Mouse (Mus musculus) megakaryocyte-erythroid progenitor cell, adult 5-6 weeks (primary cell): Measurements from ENCODE around the gene Fam166b. TPM values are rescaled to one million over a fixed set of nuclear protein-coding genes. Genes with fewer than 3 reads are reported as not detected.

Experiments
- ATAC-seq: replicated peaks from 2 replicates; pipeline ENCODE4 v1.8.0; 2016; ENCODE audit warnings: mild to moderate bottlenecking, inconsistent platforms; ENCODE audit not compliant: severe bottlenecking, poor library complexity, low FRiP score, low TSS enrichment
- total RNA-seq, 2 experiments: library from RNA; stranded (forward) in 1 of 2; stranded (reverse) in 1 of 2; fragments of 200-1000, 215-1000 nt in 1 of 2; fragments of >200 nt in 1 of 2; fragmentation: Nextera tagmentation in 1 of 2; gene quantifications; 2 replicates each; pipeline ENCODE4 v1.2.3; 2014 to 2017

Fam166b gene
- total RNA-seq (2014; fragmentation: Nextera tagmentation) (not detected in 2 replicates), total RNA-seq (2017) (not detected in 2 replicates)

DNA sequence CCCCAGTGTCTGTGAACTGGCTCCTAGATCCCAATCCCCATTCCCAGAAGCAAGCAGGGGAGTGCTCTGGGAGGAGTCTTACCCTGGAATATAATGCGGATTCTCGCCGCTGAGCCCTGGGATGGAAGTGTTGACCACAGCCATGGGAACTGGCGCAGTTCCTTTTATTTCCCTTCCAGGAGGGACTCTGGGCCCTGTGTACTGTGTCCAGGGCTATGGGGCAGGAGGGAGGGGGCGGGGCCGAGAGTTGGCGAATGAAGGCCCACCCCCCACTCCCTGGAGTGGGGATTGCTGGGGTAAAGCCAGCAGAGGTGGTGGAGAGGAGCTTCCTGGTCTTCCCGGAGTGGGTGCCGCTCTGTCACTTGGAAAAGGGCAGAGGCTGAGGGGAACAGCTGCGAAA, at the start of gene Fam166b:
Fam166b (minus strand) TSS at position 189 of the 400 bp plus-strand sequence.
- no peak for ATAC-seq

DNA sequence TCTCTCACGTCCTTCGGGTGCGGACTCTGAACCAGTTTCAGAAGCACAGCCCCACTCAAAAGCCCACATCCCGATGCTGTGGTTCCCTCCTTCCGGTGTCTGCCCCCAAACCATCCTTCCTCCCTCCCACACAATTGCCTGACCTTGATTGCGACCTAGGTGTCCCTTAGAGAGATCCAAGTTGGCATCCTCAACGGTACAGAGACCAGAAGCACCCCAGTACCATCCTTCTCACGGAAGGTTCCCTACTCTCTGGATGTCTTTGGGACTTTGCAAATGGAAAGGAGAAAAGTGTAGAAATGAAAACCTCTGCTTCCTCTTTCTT, 49.6 kb upstream of the Fam166b start:
- peak; percentile 36; the same call in 1 of the 2 replicates for ATAC-seq

DNA sequence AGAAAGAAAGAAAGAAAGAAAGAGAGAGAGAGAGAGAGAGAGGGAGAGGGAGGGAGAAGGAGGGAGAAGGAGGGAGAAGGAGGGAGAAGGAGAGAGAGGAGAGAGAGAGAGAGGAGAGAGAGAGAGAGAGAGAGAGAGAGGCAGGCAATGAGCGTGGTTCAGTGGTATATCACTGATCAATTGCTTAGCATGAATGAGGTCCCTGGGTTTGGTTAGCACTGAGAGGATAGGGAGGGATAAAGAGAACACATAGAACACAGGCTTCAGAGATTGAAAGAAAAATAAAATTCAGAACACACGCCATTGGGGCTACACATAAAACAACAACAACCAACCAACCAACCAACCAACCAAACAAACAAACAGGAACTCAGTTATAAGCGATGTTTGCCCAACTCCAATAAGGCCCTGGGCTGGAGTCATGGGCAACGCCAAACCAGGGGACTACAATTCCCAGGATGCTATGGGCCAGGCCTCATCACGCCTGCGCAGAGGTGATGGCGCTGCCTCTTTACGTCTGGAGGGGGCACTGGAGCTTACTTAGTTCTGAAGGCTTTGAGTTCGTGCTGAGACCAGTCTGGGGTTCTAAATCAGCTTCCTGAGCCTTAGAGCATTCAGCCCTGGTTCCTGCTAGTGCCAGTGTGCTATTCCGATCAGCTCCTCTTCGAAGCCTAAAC, 49.1 kb upstream of the Fam166b start:
- ATAC-seq, result peak; percentile 97

DNA sequence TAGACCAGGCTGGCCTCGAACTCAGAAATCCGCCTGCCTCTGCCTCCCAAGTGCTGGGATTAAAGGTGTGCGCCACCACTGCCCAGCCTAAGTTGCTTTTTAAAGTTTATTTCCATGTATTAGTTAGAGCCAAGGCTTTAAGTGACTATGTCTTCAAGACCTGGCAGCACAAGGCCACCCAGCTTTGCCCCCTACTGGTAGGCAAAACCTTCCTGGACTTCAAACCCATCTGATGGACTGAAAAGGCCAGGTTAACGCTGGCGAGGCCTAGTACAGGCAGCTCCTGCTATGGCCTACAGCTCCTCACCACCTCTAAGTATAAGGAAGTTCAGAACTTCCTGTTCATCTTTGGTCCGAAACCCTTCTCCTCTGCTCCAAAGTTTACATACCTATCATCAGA, 47.7 kb upstream of the Fam166b start:
- peak; percentile 50 for ATAC-seq

DNA sequence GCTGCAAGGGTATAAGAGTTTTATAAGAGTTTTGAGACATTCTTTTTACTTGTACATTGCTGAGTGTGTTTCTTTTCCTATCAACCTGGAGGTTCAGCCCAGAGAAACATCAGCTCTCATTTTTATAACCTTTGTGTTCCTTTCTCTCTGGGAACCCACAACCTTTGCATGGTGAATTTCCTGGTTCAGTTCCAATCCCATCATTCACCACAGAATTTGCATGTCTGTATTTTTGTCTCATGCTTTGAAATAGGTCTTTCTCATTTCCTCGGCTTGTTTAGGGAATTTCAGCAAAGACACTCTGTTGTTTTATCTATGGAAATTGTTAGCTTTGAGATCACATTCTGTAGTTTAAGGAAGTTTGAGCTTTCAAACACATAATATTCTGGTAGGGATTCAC, 44.7 kb upstream of the Fam166b start:
- ATAC-seq, result no peak

DNA sequence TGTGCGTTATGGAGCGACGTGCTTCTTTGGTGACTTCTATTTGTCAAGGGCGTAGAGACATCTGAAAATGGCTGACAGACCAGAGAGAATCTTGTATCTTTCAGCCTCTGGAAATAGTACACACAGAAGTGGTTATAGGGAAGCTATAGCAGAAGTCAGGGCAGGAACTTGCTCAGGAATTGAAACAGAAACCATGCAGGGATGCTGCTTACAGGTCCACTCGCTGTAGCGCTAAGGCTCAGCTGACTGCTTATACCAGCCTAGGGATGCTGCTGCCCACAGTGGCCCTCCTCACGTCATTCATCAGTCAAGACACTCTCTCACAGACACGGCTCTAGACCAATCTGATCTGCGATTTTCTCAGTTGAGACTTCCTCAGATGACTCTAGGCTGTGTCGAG, 41.4 kb upstream of the Fam166b start:
- ATAC-seq, result no peak

DNA sequence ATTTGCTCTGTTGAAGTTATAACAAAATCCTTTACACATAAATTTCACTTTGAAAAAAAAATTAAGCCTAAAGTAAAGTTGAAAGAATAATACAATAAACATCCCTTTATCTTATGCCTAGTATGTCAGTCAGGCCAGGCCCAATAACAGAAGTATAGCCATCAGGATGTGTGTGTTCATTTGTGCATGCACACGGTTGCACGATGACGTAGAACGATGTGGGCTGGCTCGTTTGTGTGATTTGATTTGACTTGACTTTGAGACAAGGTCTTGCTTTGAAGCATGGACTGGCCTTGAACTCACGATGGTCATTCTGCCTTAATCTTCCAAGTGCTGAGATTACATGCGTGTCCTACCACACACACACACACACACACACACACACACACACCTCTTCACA, 37.9 kb upstream of the Fam166b start:
- ATAC-seq, result no peak

DNA sequence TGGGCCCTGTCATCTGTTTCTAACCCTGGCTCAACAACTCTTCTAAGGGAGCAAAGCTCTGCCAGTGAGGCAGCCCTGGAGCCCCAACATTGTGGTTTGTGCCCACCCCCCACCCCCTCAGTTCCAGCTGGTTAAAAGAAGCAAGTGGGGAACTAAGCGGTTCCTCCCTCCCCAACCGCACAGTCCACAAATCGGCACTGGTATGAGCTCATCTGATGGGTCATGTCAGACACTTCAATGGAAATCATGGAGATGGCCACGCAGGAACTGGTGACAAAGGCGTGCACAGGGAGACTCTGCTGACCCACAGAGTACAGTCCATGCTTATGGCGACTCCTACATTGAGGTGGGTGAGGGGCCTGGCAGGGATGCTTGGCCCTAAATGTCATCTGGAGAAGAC, 37.0 kb upstream of the Fam166b start:
- ATAC-seq, result no peak

DNA sequence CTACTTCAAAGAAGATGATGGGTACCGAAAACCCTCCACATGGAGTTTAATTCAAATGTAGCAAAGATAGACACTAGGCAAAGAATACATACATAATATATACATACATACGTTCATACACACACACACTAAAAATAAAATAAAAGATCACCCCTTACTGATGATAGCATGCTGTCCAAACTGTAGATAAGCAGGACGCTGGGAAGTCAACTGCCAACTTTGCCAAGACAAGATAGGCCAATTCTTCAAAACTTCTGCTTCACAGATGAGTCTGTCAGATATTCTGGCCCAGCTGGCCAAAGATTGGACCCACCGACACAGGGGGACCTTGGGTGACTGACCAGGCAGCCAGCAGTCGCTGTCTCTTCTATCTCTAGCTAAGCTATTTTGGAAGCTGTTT, 34.2 kb upstream of the Fam166b start:
- peak; percentile 18; the same call in 1 of the 2 replicates for ATAC-seq

DNA sequence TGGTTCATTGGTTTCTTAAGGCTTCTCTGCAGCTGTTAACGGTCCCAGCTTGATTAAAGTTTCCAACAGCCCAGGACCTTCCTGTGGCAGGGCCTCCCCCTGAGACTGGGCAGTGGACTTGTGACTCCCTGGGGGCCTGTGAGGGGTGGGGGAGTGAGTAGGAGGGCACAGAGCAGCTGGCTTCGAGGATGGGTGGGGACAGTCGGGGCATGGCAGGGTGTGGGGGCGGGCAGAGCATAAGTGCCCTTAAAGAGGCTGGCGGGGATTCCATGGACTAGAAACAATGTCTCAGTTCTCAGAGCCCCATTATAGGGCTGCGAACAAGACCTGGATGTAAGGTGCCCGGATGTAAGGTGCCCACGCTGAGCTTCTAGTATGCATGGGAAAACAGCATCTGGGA, 28.2 kb upstream of the Fam166b start:
- ATAC-seq, result no peak

DNA sequence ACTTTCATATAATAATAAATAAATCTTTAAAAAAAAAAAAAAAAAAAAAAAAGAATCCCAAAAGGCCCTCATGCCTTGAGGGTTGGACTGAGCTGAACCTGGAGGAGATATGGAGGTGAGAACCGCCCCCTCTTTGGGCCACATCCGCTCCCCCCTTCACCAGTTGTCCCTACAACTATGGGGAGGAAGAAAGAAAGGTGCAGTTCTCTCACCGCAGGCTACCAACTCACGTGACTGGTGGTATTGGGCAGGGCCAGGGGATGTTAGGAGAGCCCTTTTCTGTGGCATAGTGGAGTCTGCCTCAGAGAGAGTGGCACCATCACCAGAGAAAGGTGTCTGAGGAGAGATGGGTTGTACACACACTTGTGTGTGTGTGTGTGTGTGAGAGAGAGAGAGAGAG, 27.5 kb upstream of the Fam166b start:
- ATAC-seq, result no peak

DNA sequence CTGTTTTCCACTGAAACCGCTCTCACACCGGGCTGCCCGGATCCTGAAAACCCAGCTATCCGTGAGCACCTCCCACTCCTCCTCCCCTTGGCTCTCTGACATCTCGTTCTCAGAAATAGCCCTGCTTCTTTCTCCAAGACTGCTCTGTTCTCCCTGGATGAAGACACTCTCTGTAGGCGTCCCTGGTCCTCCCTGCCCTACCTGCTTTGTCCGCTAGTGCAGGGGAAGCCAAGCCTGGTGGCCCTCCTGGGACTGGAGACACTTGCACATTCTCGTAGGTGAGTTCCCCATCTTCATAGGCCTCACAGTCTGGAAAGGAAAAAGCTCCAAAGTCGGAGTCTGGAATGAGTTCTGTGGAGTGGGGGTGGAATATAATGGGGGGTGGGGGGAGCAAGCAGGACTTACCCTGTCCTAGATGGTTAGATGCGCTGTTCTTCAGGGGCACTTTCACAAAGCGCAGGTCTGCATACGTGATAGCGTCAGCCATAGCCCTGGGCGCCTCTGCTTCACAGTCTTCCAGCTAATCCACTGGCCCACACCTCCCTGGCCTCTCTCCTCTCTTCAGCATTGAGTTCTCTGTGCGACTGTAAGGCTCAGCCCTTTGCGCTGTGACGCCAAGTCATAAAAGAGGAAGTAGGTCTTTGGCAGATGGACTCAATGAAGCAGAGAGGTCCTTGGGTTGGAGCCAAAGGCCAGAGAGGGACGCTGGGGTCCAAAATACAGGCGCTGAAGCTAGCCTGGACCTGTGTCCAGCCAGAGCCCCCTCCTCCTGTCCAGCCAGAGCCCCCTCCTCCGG, 25.3 kb upstream of the Fam166b start, which contains the start of gene Cd72:
Cd72 (minus strand) TSS at position 588 of the 796 bp plus-strand sequence.
- peak; percentile 61 for ATAC-seq

DNA sequence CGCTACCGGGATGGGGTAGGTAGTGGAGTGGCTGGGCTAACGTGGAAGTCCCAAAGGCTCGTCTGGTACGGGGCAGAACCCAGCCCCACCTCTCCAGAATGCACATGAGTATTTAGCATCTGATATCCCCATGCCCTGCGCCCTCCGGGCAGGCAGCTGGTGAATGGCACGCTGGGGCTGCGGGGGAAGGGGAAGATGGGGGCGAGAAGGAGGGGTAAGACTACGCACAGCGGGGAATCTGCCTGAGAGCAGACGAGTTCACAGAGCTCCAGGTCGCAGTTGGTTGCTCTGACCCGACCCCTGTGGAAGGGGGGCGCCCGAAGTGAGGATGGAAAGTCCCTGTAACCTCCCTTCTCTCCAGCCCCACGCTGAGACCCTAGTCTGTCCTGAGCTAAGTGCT, 24.5 kb upstream of the Fam166b start:
- ATAC-seq, result no peak

DNA sequence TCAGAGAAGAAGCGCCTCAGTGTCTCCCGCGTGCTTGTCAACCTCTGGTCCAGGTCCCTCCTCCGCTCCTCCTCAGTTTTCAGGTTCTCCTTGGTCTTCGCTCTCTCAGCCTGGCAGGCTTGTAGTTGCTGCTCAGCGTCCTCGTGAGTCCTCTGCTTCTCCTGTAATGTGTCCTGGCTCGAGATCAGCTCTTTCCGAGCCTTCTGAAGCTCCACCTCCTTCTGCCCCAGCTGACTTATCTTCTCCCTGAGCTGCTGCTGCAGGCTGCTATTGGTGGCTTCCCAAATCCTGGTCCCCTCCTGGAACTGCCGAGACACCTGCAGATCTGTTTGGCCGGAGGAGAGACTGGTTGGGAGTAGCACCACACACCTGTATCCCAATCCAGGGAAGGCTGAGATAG, 23.4 kb upstream of the Fam166b start:
- no peak for ATAC-seq

DNA sequence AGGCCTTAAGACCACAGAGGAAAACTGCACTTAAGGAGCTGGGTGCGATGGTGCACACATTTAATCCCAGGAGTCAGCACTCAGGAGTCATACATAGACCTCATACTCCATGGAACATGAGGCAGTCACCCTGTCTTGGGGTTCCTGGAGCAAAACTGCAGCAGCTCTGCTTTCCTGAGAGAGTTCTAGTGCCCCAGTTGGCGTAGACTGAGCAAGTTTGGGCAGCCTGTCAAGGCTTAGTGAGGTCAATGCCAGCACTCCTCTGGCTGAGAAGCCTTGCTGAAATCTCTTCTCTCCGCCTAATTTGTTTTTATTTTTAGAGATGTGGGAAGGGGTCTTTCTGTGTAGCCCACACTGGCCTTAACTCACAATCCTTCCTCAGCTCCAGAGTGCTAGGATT, 19.6 kb upstream of the Fam166b start:
- ATAC-seq, result no peak

DNA sequence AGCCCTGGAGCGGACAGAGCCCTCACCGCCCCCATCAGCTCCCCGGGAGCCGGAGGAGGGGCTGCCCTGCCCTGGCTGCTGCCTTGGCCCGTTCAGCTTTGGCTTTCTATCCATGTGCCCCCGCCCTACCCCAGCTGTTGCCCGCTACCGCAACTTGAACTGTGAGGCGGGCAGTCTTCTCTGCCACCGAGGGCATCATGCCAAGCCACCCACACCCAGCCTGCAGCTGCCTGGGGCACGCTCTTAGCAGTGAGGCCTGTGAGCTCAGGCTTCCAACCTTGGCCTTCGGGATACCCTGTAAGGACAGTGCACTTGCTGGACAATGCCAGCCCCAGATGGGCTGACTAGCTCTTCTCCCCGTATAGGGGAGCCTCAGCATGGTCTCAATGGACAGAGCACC, 18.3 kb upstream of the Fam166b start:
- peak; percentile 54 for ATAC-seq

DNA sequence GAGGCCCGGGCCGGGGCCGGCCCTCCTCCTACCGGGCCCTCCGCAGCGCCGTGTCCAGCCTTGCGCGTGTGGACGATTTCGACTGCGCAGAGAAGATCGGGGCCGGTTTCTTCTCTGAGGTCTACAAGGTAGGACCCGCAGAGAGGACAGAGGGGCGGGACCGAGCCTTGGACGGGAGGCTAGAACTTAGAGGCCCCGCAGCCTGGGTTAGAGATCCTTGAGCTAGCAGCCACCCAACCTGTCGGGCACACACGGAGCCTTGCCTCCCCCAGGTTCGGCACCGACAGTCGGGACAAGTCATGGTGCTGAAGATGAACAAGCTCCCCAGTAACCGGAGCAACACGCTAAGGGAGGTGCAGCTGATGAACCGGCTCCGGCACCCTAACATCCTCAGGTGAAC, 14.6 kb upstream of the Fam166b start:
- ATAC-seq, result no peak

DNA sequence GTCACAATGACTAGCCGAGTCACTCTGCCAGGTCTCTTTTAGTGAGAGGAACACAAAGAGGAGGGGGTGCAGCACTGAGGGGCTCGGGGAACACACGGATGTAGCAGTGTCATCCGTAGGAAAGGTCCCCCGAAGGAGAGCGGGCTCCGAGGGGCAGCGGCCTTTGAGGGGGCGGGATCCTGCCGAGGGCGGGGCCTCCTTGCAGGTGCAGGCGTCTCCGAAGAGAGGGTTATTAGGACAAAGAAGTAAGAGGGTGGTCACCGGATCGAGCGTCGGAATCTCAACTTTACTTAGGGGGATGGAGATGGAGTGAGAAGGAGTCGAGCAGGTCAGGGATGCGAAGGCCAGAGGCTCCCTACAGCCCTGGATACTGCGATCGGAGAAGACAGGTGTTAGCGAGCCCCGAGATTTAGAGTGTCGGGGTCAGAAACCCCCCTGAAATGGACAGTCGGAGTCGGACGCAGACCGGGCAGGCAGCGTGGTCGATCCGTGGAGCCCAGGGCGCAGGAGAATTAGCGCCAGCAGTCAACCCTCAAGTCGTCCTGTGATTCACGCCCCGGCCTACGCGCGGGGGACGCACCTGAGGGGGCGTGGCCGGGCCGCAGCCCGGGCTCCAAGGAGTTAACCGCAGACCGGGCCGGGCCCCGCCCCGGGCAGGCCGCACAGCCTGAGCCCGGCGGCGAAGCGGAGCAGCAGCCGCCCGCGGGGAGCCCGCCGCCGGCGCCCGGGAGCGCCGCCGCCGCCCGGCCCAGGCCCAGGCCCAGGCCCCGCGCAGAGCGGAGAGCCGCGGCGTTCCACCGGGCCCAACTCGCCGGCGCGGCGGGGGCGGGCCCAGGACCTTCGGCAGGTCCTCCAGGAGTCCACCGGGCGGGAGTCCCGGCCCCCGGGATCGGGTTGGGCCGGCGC, 13.8 kb upstream of the Fam166b start:
- peak; percentile 6; the same call in 1 of the 2 replicates for ATAC-seq

DNA sequence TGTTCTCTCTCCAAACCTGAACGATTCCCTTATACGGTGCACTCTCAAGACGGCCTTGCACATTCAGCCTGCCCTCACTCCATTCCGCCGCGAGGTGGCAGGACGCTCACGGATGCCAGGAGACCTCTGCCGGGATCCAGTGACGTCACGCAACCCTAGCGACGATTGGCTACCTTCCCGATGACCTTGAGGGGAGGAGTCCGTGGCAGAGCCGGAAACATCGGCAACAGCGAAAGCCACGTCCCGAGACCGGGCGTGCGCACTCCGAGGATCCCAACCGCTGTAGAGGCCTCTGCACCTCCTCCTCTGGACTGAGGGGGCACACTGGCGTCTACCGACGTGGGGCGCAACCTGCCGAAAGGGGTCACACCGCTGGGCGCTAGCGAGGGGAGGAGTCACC, 13.1 kb upstream of the Fam166b start:
- peak; percentile 94 for ATAC-seq

DNA sequence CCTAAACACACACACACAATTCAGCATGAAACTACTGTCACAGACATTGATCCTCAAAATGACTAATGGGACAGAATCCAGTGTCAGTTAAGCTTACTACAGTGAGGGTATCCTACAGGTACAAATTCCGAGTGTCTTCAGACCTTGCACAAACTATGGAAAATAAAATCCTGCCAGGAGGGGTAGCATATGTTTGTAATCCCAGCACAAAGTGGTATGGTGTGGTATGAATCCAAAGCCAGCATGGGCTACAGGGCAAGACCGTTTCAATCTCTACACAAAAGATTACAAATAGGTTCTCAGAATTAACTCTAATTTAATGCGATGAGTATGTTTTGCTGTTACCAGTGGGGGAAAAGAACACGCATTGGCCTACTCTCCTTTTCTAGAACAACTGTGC, 12.7 kb upstream of the Fam166b start, which contains the start of gene Tesk1:
Tesk1 (plus strand) TSS at position 301 of the 400 bp plus-strand sequence.
- no peak for ATAC-seq
